Mouse (Mus musculus) spleen, adult 2 months (tissue): Measurements from ENCODE around the gene Nubp2. TPM values are rescaled to one million over a fixed set of nuclear protein-coding genes. Genes with fewer than 3 reads are reported as not detected.

Source experiments
- DNase-seq, 2 experiments: peaks; one replicate each; pipeline versions ENCODE4 v3.0.0 to v3.0.0-alpha.2; 2012 to 2021; ENCODE audit warnings: low spot score in 2 of 2, low read depth in 1 of 2
- H3K27ac ChIP-seq: fragments of 200-500 bp; 2 replicates; pipeline ENCODE4 v1.5.1; 2012; ENCODE audit warnings: low read length, inconsistent platforms; ENCODE audit not compliant: insufficient read depth
- H3K27me3 ChIP-seq: fragments of 200-500 bp; 2 replicates; pipeline ENCODE4 v1.6.1; 2012; ENCODE audit warnings: mild to moderate bottlenecking, moderate library complexity, low read length, inconsistent platforms; ENCODE audit not compliant: control insufficient read depth, insufficient read depth
- H3K36me3 ChIP-seq: fragments of 200-500 bp; 2 replicates; pipeline ENCODE4 v1.6.1; 2012; ENCODE audit warnings: mild to moderate bottlenecking, low read length, inconsistent platforms; ENCODE audit not compliant: control insufficient read depth, insufficient read depth
- H3K4me1 ChIP-seq: fragments of 200-500 bp; 2 replicates; pipeline ENCODE4 v1.6.1; 2011; ENCODE audit warnings: inconsistent platforms; ENCODE audit not compliant: control insufficient read depth, insufficient read depth, insufficient read length
- H3K4me3 ChIP-seq: fragments of 200-500 bp; 2 replicates; pipeline ENCODE4 v1.5.1; 2011; ENCODE audit warnings: mild to moderate bottlenecking, inconsistent platforms; ENCODE audit not compliant: insufficient read depth, insufficient read length; ENCODE audit errors: extremely low read depth
- CTCF ChIP-seq: fragments of 200-500 bp; IDR thresholded peaks from 2 replicates; pipeline ENCODE4 v1.5.1; 2011; ENCODE audit warnings: mild to moderate bottlenecking, inconsistent platforms; ENCODE audit not compliant: insufficient read depth, insufficient read length, insufficient replicate concordance; ENCODE audit errors: extremely low read depth
- POLR2A ChIP-seq: fragments of 200-500 bp; IDR thresholded peaks from 2 replicates; pipeline ENCODE4 v1.6.1; 2011; ENCODE audit warnings: low read depth, low read length, inconsistent platforms
- WGBS: fragments of 180-500 bp; shearing (Covaris S2); methylation state at CpG from one replicate; pipeline ENCODE4 v1.1.7; 2018; 5-methylcytosine and 5-hydroxymethylcytosine counted together
- polyA plus RNA-seq: library from polyadenylated mRNA; depleted of rRNA; stranded (reverse); fragments of >200 nt; gene quantifications from 2 replicates; pipeline ENCODE4 v1.2.3, GENCODE M21; 2012

Gene Nubp2
- polyA plus RNA-seq, 1 experiment, result 43.5 TPM

GRCm38 (mm10) chr17:24894061-24894994, 8.2 kb upstream of the Nubp2 start:
- no peak for DNase-seq

GRCm38 (mm10) chr17:24893276-24893675, 7.1 kb upstream of the Nubp2 start:
- TF ChIP-seq POLR2A, result no peak
- no peak for TF ChIP-seq CTCF
- H3K36me3 ChIP-seq, result peaks cover 19% of the 10 kb centered on the region
- no peak for DNase-seq
- H3K27ac ChIP-seq, result no peak overlapping the region
- H3K4me3 ChIP-seq, result no peak overlapping the region
- no peaks in the 10 kb centered on the region for H3K27me3 ChIP-seq
- WGBS, result 91% methylated on average over 2 of the region's 2 CpGs
- peaks cover 14% of the 10 kb centered on the region for H3K4me1 ChIP-seq

More at GRCm38 (mm10) chr17:24894061-24894994, 8.2 kb upstream of the Nubp2 start:
- peak overlapping the region; percentile 91 for H3K27ac ChIP-seq
- H3K27me3 ChIP-seq, result no peaks in the 10 kb centered on the region
- peaks cover 19% of the 10 kb centered on the region for H3K36me3 ChIP-seq
- H3K4me1 ChIP-seq, result peaks cover 14% of the 10 kb centered on the region
- WGBS, result 13% methylated on average over 30 of the region's 31 CpGs
- H3K4me3 ChIP-seq, result peak overlapping the region; percentile 86
- TF ChIP-seq CTCF (no peak), POLR2A (no peak)

- Histone ChIP-seq H3K36me3 (peaks cover 19% of the 10 kb centered on the region), H3K27me3 (no peaks in the 10 kb centered on the region), H3K4me1 (peaks cover 15% of the 10 kb centered on the region), H3K27ac (no peak overlapping the region), H3K4me3 (no peak overlapping the region)
- TF ChIP-seq CTCF (no peak), POLR2A (no peak)
- 95% methylated on average over 12 of the region's 12 CpGs for WGBS
- no peak for DNase-seq
Observed at GRCm38 (mm10) chr17:24892785-24893184, 6.6 kb upstream of the Nubp2 start.

- Histone ChIP-seq H3K27me3 (no peaks in the 10 kb centered on the region), H3K27ac (no peak overlapping the region), H3K4me1 (peaks cover 13% of the 10 kb centered on the region), H3K36me3 (peaks cover 19% of the 10 kb centered on the region), H3K4me3 (no peak overlapping the region)
- 75% methylated on average over 13 of the region's 13 CpGs for WGBS
- no peak for DNase-seq
- TF ChIP-seq POLR2A (no peak), CTCF (no peak)
Observed at GRCm38 (mm10) chr17:24891321-24891720, 5.2 kb upstream of the Nubp2 start.

GRCm38 (mm10) chr17:24890151-24891092, 4.3 kb upstream of the Nubp2 start:
- no peak for DNase-seq
- TF ChIP-seq POLR2A, result no peak
- no peak for TF ChIP-seq CTCF
- H3K27me3 ChIP-seq, result no peaks in the 10 kb centered on the region
- H3K4me3 ChIP-seq, result no peak overlapping the region
- no peak overlapping the region for H3K27ac ChIP-seq
- 89% methylated on average over 19 of the region's 19 CpGs for WGBS
- peaks cover 14% of the 10 kb centered on the region for H3K4me1 ChIP-seq
- peaks cover 19% of the 10 kb centered on the region for H3K36me3 ChIP-seq

GRCm38 (mm10) chr17:24888862-24889261, 2.7 kb upstream of the Nubp2 start:
- Histone ChIP-seq H3K27me3 (no peaks in the 10 kb centered on the region), H3K27ac (no peak overlapping the region), H3K4me1 (peaks cover 13% of the 10 kb centered on the region), H3K36me3 (peaks cover 21% of the 10 kb centered on the region), H3K4me3 (no peak overlapping the region)
- 93% methylated on average over 3 of the region's 3 CpGs for WGBS
- no peak for TF ChIP-seq POLR2A
- TF ChIP-seq CTCF, result no peak
- no peak for DNase-seq
